Mouse (Mus musculus) forebrain, embryonic 12.5 days (tissue): ENCODE results near the gene Kcnk5. TPM values are rescaled to one million over a fixed set of nuclear protein-coding genes. Genes with fewer than 3 reads are reported as not detected.

Experiments used
- ATAC-seq: fragments of 200-750 bp; cut with Nextera tagmentation; 2 replicates; pipeline ENCODE4 v1.8.0; 2017; ENCODE audit warnings: moderate TSS enrichment; ENCODE audit not compliant: low FRiP score
- H3K27ac ChIP-seq: fragments of 300-500 bp; sonication (generic); 2 replicates; pipeline ENCODE4 v1.5.1; 2016; ENCODE audit warnings: mild to moderate bottlenecking
- H3K27me3 ChIP-seq: fragments of 300-500 bp; sonication (generic); 2 replicates; pipeline ENCODE4 v1.6.1; 2016; ENCODE audit warnings: mild to moderate bottlenecking
- H3K36me3 ChIP-seq: fragments of 300-500 bp; sonication (generic); replicated peaks from 2 replicates; pipeline ENCODE4 v1.6.1; 2016; ENCODE audit warnings: mild to moderate bottlenecking
- H3K4me1 ChIP-seq: fragments of 300-500 bp; sonication (generic); 2 replicates; pipeline ENCODE4 v1.6.1; 2016
- H3K4me2 ChIP-seq: fragments of 300-500 bp; sonication (generic); 2 replicates; pipeline ENCODE4 v1.6.1; 2016; ENCODE audit warnings: mild to moderate bottlenecking, moderate library complexity
- H3K4me3 ChIP-seq: fragments of 300-500 bp; sonication (generic); replicated peaks from 2 replicates; pipeline ENCODE4 v1.5.1; 2016; ENCODE audit warnings: mild to moderate bottlenecking
- H3K9ac ChIP-seq: fragments of 300-500 bp; sonication (generic); 2 replicates; pipeline ENCODE4 v1.6.1; 2016; ENCODE audit warnings: mild to moderate bottlenecking
- H3K9me3 ChIP-seq: fragments of 300-500 bp; sonication (generic); 2 replicates; pipeline ENCODE4 v1.6.1; 2016
- WGBS: fragments of 180-500 bp; shearing (Covaris S2); methylation state at CpG from one replicate; pipeline ENCODE4 v1.1.7; 2016; 5-methylcytosine and 5-hydroxymethylcytosine counted together
- polyA plus RNA-seq: library from polyadenylated mRNA; unstranded; fragments of >200 nt; fragmentation: Nextera tagmentation; extraction: Ambion mirVana; gene quantifications from 2 replicates; pipeline ENCODE4 v1.2.1, GENCODE M21; 2016

Gene Kcnk5
- polyA plus RNA-seq, 1 experiment from 2014 or later, result 13.8 TPM

- Histone ChIP-seq H3K4me2 (no peak overlapping the region), H3K27me3 (peaks cover 3% of the 10 kb centered on the region), H3K4me3 (no peak overlapping the region), H3K9me3 (no peaks in the 10 kb centered on the region), H3K36me3 (no peaks in the 10 kb centered on the region), H3K4me1 (no peaks in the 10 kb centered on the region), H3K27ac (no peak overlapping the region), H3K9ac (no peak overlapping the region)
- ATAC-seq, result no peak
- 77% methylated on average over 5 of the region's 5 CpGs for WGBS
Observed at GRCm38 (mm10) chr14:20098061-20098460, 83.5 kb downstream of the Kcnk5 start.

GRCm38 (mm10) chr14:20094942-20095341 lies 86.7 kb downstream of the Kcnk5 start:
- Histone ChIP-seq H3K27ac (no peak overlapping the region), H3K9me3 (no peaks in the 10 kb centered on the region), H3K4me1 (no peaks in the 10 kb centered on the region), H3K27me3 (peaks cover 3% of the 10 kb centered on the region), H3K9ac (no peak overlapping the region), H3K36me3 (no peaks in the 10 kb centered on the region), H3K4me2 (no peak overlapping the region), H3K4me3 (no peak overlapping the region)
- WGBS, result 77% methylated on average over 5 of the region's 5 CpGs
- ATAC-seq, result no peak

- 21% methylated on average over 7 of the region's 7 CpGs for WGBS
- Histone ChIP-seq H3K4me3 (no peak overlapping the region), H3K27me3 (peaks cover 3% of the 10 kb centered on the region), H3K4me2 (no peak overlapping the region), H3K27ac (no peak overlapping the region), H3K36me3 (no peaks in the 10 kb centered on the region), H3K4me1 (no peaks in the 10 kb centered on the region), H3K9ac (no peak overlapping the region), H3K9me3 (no peaks in the 10 kb centered on the region)
- no peak for ATAC-seq
Observed at GRCm38 (mm10) chr14:20093493-20093892, 88.1 kb downstream of the Kcnk5 start.

Other genes with a start within 250 kb of the Kcnk5 start
- 187 and 202 TPM in 2 replicates for gene Gng2, start 204.2 kb downstream of the Kcnk5 start, polyA plus RNA-seq
- gene Saysd1, start 43.3 kb downstream of the Kcnk5 start, polyA plus RNA-seq, result 10.5 and 11.0 TPM in 2 replicates
- not detected in 2 replicates for gene Kcnk16, start 87.4 kb upstream of the Kcnk5 start, polyA plus RNA-seq
- gene Nudt13, start 112.9 kb upstream of the Kcnk5 start, polyA plus RNA-seq, result 13.2 and 16.0 TPM in 2 replicates
- 63.6 and 64.0 TPM in 2 replicates for gene Ecd, start 166.3 kb upstream of the Kcnk5 start, polyA plus RNA-seq
- 53.0 and 55.3 TPM in 2 replicates for gene Fam149b, start 166.4 kb upstream of the Kcnk5 start, polyA plus RNA-seq
- gene Dnajc9, start 207.1 kb upstream of the Kcnk5 start, polyA plus RNA-seq, result 288 and 299 TPM in 2 replicates
- gene Mrps16, start 211.8 kb upstream of the Kcnk5 start, polyA plus RNA-seq, result 59.8 and 60.2 TPM in 2 replicates